17 mouse cellular contexts compared by ENCODE assay signal in the genomic region with DNA sequence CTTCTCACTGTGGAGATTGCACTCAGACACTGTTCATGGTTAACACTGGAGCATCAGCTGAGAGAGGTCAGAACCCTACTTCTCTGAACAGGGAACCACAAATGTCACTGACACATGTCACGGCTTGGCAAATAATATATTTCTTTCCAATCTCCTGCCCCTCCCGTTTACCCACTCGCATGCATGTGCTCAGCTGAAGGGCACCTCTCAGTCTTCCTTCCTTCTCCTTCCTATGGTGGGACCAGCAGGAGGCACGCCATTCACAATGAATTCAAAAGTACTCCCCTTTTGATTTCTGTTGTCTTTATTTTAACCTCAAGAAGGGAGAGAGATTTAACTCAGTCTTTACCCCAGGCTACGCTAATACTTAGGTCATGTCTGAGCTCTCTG.
A peak's percentile ranks its signal among the peaks of the same experiment; 100 is the strongest.
DNase-seq lines count a peak whose midpoint lies in the region; ATAC-seq and TF ChIP-seq lines count a peak whose summit lies in the region.
"Had no signal": no experiment of that assay in that cellular context is flagged by ENCODE, and none has a peak within 500 bp of the region (broad histone marks: within the 10 kb centered on the region; RNA-seq: fewer than 3 reads in every experiment).

No protein-coding gene starts in this region.

- H3K9ac ChIP-seq in forebrain, postnatal 0 days = peak overlapping the region; percentile 99
- H3K9ac ChIP-seq in neural tube, embryonic 13.5 days = peak overlapping the region; percentile 99
- H3K9ac ChIP-seq: liver, embryonic 14.5 days had no signal

- ATAC-seq in forebrain, postnatal 0 days = no peak
- no peak for ATAC-seq in neural tube, embryonic 13.5 days (ENCODE audit: low read depth)
- ATAC-seq: intestine, postnatal 0 days had no signal

- no peaks in the 10 kb centered on the region for H3K9me3 ChIP-seq in forebrain, postnatal 0 days (ENCODE audit: low read length)
- no peaks in the 10 kb centered on the region for H3K9me3 ChIP-seq in midbrain, embryonic 10.5 days (replicated peaks)
- H3K9me3 ChIP-seq in neural tube, embryonic 13.5 days = no peaks in the 10 kb centered on the region

- no peak for TF ChIP-seq CTCF in forebrain, postnatal 0 days (IDR thresholded peaks at IDR 0.05; ENCODE audit: low read depth)

- no peak overlapping the region; the same call in 1 of the 2 replicates for H3K4me3 ChIP-seq in forebrain, postnatal 0 days (ENCODE audit: low read depth, low read length)
- peak overlapping the region; percentile 11; the same call in 1 of the 2 replicates for H3K4me3 ChIP-seq in midbrain, embryonic 10.5 days
- H3K4me3 ChIP-seq in neural tube, embryonic 13.5 days = peak overlapping the region; percentile 82

- peak overlapping the region; percentile 90 for H3K4me2 ChIP-seq in forebrain, postnatal 0 days (ENCODE audit: low read depth)
- peak overlapping the region; percentile 93 for H3K4me2 ChIP-seq in neural tube, embryonic 13.5 days
- H3K4me2 ChIP-seq: heart, embryonic 11.5 days had no signal

- peaks cover 32% of the 10 kb centered on the region for H3K4me1 ChIP-seq in forebrain, postnatal 0 days (ENCODE audit: insufficient read depth)
- H3K4me1 ChIP-seq in midbrain, embryonic 10.5 days = peaks cover 70% of the 10 kb centered on the region
- peaks cover 62% of the 10 kb centered on the region for H3K4me1 ChIP-seq in neural tube, embryonic 13.5 days (replicated peaks)

- WGBS in forebrain, postnatal 0 days = 11% methylated on average over 5 of the region's 5 CpGs
- WGBS in midbrain, embryonic 10.5 days = 14% methylated on average over 5 of the region's 5 CpGs
- WGBS in neural tube, embryonic 13.5 days = 4% methylated on average over 5 of the region's 5 CpGs

- H3K27me3 ChIP-seq in forebrain, postnatal 0 days (ENCODE audit: insufficient read depth, low read length) = no peaks in the 10 kb centered on the region
- H3K27me3 ChIP-seq in midbrain, embryonic 10.5 days (ENCODE audit: low read depth, poor library complexity, severe bottlenecking) = peaks cover 97% of the 10 kb centered on the region
- H3K27me3 ChIP-seq in neural tube, embryonic 13.5 days = no peaks in the 10 kb centered on the region

- peak; percentile 40 to 49 for DNase-seq in cerebellum, postnatal 25 days
- DNase-seq in cerebellum, adult 18-20 months = no peak
- peak; percentile 56 for DNase-seq in forebrain, postnatal 0 days
- DNase-seq in midbrain, embryonic 10.5 days (ENCODE audit: low spot score) = no peak
- DNase-seq in urinary bladder, postnatal 25 days (ENCODE audit: low spot score) = no peak
- DNase-seq in adrenal gland, postnatal 36 days = no peak
- no peak for DNase-seq in left cerebral cortex, adult 9 months (ENCODE audit: low spot score in 2 of 2)
- DNase-seq: heart, postnatal 36 days; layer of hippocampus, adult 9-11 months; lung, postnatal 10 days; spleen, adult 18-20 months; thymus, postnatal 25 days had no signal

- H3K36me3 ChIP-seq in forebrain, postnatal 0 days (ENCODE audit: insufficient read depth) = no peaks in the 10 kb centered on the region; the same call in 1 of the 2 replicates
- H3K36me3 ChIP-seq in midbrain, embryonic 10.5 days = no peaks in the 10 kb centered on the region
- peaks cover 4% of the 10 kb centered on the region; the same call in 1 of the 2 replicates for H3K36me3 ChIP-seq in neural tube, embryonic 13.5 days

- H3K27ac ChIP-seq in forebrain, postnatal 0 days (ENCODE audit: low read depth, low read length) = peak overlapping the region; percentile 100
- H3K27ac ChIP-seq in midbrain, embryonic 10.5 days (replicated peaks) = peak overlapping the region; percentile 92
- H3K27ac ChIP-seq in neural tube, embryonic 13.5 days (replicated peaks) = peak overlapping the region; percentile 100
- H3K27ac ChIP-seq: kidney, postnatal 0 days; liver, embryonic 14.5 days had no signal

Comparison
In these comparisons a context has a peak if more than half of its experiments do, and no peak if none do; other contexts are left out.
1. DNase-seq: peak in cerebellum, postnatal 25 days (2 of 2) and forebrain, postnatal 0 days (single experiment); none in cerebellum, adult 18-20 months (0 of 2), midbrain, embryonic 10.5 days (single experiment), urinary bladder, postnatal 25 days (single experiment), adrenal gland, postnatal 36 days (0 of 2) and left cerebral cortex, adult 9 months (0 of 2).
2. Peak in every context shown above with its lines, with median percentiles within 50 percentile points of each other: H3K27ac ChIP-seq.